Mouse (Mus musculus) cerebellum, adult (tissue): Measurements from ENCODE around the gene Alkbh4.
"Not testable (repeated sequence)": the region's sequence is repeated elsewhere in the genome, so short reads cannot be mapped to it uniquely, and the experiment has no call there.

ENCODE experiments used
- ATAC-seq: cut with Nextera tagmentation; 2 replicates; pipeline ENCODE4 v1.9.2; 2017; ENCODE audit warnings: mild to moderate bottlenecking, moderate library complexity, mixed read lengths; ENCODE audit not compliant: insufficient number of reproducible peaks, low FRiP score, low TSS enrichment

The Alkbh4 gene

DNA sequence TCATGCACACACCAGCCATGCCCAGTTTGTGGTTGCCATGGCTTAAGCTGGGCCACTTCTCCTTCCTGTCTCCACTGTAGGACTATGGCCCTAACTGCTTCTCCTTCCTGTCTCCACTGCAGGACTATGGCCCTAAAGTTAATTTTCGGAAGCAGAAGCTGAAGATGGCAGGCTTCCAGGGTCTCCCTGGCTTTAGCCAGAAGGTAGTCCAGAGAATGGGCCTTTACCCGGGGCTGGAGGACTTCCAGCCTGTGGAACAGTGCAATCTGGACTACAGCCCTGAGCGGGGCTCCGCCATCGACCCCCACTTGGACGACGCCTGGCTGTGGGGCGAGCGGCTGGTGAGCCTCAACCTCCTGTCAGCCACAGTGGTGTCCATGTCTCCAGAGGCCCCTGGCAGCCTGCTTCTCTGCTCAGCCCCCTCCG is 4.1 kb downstream of the Alkbh4 start:
- ATAC-seq: no peak

- no peak for ATAC-seq
Observed at GRCm38 (mm10) chr5:136142746-136143145, 6.8 kb downstream of the Alkbh4 start.

DNA sequence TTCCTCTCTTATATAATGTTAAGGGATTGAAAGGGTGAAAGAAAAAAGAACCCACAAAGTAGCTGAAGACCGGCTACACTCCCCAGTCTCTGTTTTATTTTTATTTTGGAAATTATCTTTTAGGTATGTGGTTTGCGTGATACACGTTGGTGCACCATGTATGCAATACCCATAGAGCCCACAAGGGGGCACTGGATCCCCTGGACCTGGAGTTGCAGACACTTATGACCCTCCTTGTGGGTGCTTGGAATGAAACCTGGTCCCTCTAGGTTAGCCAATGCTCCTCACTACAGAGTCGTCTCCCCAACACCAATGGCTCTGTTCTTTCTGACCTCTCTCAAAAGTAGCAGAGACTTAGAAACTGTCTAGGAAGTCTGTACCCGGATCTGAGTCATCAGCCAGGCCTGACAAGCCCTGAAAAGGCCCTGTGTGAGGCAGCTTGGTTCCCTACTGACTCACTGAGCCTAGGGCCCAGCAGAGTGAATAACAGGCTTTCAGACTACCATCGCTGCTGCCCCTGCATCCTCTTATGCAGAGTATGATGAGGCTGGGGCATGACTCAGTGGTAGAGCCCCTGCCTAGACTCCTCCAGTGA is 7.3 kb downstream of the Alkbh4 start:
- no peak for ATAC-seq

DNA sequence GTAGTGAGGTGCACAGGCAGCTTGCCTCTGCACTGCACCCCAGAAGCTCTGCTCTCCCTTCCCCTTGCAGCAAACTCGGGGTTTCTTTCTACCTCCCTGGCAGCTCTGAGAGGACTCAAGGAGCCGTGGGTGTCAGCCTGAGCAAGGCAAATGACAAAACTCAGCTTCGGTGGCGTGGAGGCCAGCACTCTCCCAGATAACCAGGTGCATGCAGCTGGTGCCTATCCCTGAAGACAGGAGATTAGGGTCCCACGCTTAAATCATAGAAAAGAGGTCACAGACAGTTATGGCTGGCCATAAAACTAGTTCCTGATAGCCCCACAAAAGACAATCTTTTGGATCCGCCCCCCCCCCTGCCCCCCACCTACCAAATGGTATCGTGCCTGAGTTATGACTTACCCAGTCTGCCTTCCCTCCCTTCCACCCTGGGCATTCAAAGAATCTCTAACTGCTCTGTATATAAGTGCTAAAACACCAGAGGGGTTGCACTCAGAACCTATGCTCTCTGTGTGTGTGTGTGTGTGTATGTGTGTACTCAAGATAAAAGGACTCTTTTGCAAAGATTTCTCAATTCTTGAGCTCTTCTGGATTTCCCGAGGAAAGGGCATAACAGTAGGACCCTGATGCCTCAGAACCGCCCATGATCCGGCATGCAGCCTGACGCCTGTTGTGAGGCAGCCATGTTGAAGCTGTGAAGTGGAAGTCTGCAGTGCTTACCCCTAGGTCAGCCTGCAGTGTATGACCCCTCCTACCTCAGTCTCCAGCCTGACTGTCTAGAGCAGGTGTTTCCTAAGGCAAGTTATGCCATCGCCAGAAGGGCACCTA is 8.9 kb downstream of the Alkbh4 start:
- no peak for ATAC-seq

- ATAC-seq: no peak
Observed at GRCm38 (mm10) chr5:136146936-136147335, 11.0 kb downstream of the Alkbh4 start.

- ATAC-seq: no peak
Observed at GRCm38 (mm10) chr5:136147704-136148103, 11.8 kb downstream of the Alkbh4 start.

DNA sequence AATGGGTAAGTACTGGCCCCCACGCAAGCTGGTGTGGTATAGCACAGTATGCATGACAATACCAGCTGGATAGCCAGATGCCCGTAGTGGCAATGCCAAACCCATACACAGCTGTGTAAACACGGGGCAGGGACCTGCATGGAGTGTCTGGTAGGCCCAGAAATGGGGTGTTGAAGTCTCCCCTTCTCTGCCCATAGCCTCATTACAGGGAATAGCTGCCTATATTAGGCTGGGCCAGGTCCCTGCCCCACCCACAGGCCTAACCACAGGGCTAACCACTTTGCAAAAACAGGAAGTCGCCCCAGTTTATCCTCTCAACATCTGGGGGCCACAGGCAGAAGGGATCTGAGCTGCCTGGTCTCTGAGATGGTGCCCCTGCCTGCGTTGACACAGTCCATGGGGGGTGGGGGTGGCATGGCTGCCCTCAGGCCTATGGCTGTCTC is 13.2 kb downstream of the Alkbh4 start:
- ATAC-seq: not testable (repeated sequence)

DNA sequence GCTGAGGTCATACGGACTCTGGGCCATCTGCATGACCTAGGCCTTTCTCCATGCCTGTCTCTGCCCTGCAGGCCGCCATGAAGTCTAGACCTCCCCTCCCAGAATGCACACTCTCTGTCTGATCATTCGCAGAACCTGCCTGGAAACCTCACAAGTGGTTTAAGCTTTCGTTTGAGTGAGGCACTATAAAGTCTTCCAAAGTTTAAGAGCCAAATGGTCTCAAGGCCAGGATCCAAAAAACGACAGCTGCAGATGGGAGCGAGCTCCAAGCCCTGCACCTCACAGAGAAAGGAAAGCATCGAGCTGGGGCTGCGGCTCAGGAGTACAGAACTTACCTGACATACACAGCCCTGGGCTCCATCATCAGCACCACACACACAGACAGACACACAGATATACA is 16.4 kb downstream of the Alkbh4 start:
- no peak for ATAC-seq

DNA sequence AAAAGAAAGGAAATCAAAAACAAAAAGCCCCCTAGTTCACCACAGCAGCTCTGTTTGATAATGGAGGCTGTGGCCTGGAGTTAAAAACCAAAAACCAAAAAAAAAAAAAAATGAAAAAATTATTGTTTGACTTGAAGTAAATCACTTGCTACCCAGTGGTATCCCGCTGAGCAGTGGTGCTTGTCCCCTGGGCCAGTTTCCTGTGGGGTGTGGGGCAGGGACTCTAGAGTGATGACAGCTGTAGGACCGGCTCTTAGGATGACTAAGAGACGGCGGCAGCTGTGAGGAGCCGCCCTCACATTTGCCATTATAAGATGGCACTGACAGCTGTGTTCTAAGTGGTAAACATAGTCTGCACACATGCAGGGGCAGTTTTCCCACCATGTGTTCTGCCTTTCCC is 19.5 kb downstream of the Alkbh4 start:
- ATAC-seq: no peak

DNA sequence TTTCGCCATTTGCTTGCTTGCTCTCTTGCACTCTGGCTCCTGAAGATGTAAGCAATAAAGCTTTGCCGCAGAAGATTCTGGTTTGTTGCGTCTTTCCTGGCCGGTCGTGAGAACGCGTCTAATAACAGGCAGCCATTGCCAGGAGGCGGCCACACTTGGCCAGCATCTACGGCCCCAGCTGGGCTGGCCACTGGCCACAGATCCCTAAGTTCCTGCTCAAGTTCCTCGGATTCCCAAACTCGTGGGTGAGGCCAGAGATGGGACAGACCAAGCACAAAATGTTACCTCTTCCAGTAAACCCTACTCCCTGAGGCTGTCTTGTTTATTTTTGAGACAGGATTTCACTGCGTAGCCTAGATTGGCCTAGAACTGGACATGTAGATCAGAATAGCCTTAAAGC is 24.1 kb downstream of the Alkbh4 start:
- ATAC-seq: not testable (repeated sequence)

GRCm38 (mm10) chr5:136163807-136164474 is 28.0 kb downstream of the Alkbh4 start:
- peak; percentile 68; the same call in 1 of the 2 replicates for ATAC-seq

DNA sequence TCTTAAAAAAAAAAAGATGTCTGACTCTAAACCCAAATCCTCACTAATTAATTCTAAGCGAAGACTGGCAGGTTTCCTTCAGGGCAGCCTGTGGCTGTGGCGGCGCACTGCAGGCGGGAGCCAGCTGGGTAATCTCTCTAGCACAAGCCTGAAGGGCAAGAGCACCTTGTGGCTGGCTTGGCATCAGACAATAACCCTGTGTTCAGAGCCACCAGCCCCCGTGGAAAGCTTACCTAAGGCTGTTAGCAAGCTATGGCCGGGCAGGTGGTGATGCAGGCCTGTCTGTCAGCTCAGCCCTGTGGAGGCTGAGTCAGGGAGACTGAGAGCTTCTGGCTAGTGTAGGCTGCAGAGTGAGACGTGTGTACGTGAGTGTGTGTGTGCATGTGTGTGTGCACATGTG is 29.3 kb downstream of the Alkbh4 start:
- no peak for ATAC-seq

DNA sequence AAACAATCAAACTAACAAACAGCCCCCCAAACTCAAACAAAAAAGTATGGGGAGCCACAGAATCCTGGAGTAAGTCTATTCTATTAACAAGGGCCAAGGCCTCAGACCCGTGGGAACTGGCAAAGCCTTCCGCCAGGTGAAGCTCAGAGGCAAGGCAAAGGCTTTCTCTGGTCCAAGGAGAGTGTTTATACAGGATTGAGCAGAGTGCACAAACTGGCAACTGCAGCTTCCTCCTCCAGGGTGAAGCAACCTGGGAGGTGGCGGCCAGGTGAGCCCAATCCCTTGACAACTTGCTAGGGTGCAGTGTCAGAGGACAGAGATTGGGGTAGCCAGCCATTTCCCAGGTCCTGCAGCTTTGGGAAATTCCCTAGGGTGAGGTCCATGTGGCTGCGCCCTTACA is 31.4 kb downstream of the Alkbh4 start:
- ATAC-seq: no peak

DNA sequence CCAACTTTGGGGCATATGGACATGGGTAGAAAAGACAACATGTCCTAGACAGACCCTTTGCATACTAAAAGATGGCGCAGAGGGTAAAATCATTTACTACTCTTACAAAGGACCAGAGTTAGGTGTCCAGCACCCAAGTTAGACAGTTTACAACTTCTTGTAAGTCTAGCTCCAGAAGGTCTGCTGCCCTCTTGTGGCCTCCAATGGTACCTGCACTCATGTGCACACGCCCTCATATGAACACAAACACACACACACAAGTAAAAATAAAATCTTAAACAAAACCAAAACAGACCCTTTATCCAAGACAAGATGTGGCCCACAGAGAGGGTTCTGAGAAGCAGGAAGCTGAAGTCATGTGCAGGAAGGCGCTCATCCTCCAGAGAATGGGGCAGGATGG is 32.1 kb downstream of the Alkbh4 start:
- no peak for ATAC-seq

GRCm38 (mm10) chr5:136169626-136170511 is 33.9 kb downstream of the Alkbh4 start:
- peak; percentile 26; the same call in 1 of the 2 replicates for ATAC-seq

GRCm38 (mm10) chr5:136170512-136171362 is 34.8 kb downstream of the Alkbh4 start, which contains the start of gene Orai2:
Gene Orai2 (minus strand): TSS chr5:136170713.
- peak; percentile 54; the same call in 1 of the 2 replicates for ATAC-seq

GRCm38 (mm10) chr5:136171363-136172341 is 35.7 kb downstream of the Alkbh4 start:
- no peak for ATAC-seq

GRCm38 (mm10) chr5:136172939-136173338 is 37.0 kb downstream of the Alkbh4 start:
- ATAC-seq: no peak
